30 mouse cellular contexts compared by ENCODE assay signal in the genomic region with DNA sequence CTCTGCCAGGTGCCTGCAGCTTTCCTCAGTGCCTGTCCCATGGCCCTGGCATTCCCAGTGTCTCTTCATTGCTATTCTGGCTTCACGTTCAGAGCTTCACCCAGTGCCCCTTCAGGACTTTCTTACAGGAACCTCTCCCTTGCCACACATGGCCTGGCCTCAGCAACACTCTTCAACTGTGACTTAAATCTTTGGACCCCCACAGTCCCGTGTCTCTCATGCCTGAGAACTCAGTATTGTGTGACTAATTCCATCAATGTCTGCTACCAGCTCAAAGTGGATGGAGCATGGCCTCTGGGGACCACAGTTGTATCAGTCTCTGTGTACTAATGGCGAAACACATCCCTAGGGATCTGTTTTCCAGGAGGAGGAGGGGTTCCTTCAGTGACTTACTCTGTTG.
A peak's percentile ranks its signal among the peaks of the same experiment; 100 is the strongest.
DNase-seq lines count a peak whose midpoint lies in the region; ATAC-seq and TF ChIP-seq lines count a peak whose summit lies in the region.
"Had no signal": no experiment of that assay in that cellular context is flagged by ENCODE, and none has a peak within 500 bp of the region (broad histone marks: within the 10 kb centered on the region; RNA-seq: fewer than 3 reads in every experiment).

No protein-coding gene starts in this region.

- no peak for TF ChIP-seq CTCF in heart, adult 2 months (IDR thresholded peaks at IDR 0.05)

- 61% methylated on average over 3 of the region's 3 CpGs for WGBS in heart, adult 2 months
- WGBS in heart, embryonic 12.5 days: 71% methylated on average over 3 of the region's 3 CpGs

- H3K4me1 ChIP-seq in heart, adult 2 months (ENCODE audit: control insufficient read depth, insufficient read depth, low read length): peaks cover 37% of the 10 kb centered on the region
- peaks cover 34% of the 10 kb centered on the region for H3K4me1 ChIP-seq in heart, embryonic 12.5 days (replicated peaks)
- peaks cover 32% of the 10 kb centered on the region for H3K4me1 ChIP-seq in brown adipose tissue, adult 24 weeks (ENCODE audit: control insufficient read depth, insufficient read depth, insufficient read length, low read length)
- H3K4me1 ChIP-seq: midbrain, embryonic 12.5 days had no signal

- peak overlapping the region; percentile 45 for H3K27ac ChIP-seq in heart, adult 2 months
- no peak overlapping the region for H3K27ac ChIP-seq in heart, embryonic 12.5 days (ENCODE audit: poor library complexity, severe bottlenecking)
- 0 out of 2 replicates have a peak overlapping the region, but pooled peaks have one; percentile 2 for H3K27ac ChIP-seq in brown adipose tissue, adult 24 weeks (replicated peaks; ENCODE audit: low read depth, low read length)
- H3K27ac ChIP-seq: embryonic facial prominence, embryonic 15.5 days; forebrain, embryonic 12.5 days; hindbrain, embryonic 13.5 days; limb, embryonic 12.5 days; liver, embryonic 12.5 days; midbrain, embryonic 12.5 days; neural tube, embryonic 13.5 days had no signal

- H3K4me2 ChIP-seq in heart, embryonic 12.5 days: no peak overlapping the region
- H3K4me2 ChIP-seq: embryonic facial prominence, embryonic 15.5 days; forebrain, embryonic 12.5 days; hindbrain, embryonic 13.5 days; limb, embryonic 12.5 days; liver, embryonic 12.5 days; midbrain, embryonic 12.5 days; neural tube, embryonic 13.5 days had no signal

- TF ChIP-seq EP300 in heart, adult 2 months (IDR thresholded peaks at IDR 0.05; ENCODE audit: insufficient read depth, low read depth, low read length): no peak

- no peak for TF ChIP-seq POLR2A in heart, adult 2 months (IDR thresholded peaks at IDR 0.05; ENCODE audit: insufficient read depth, low read depth, low read length)

- H3K4me3 ChIP-seq in heart, adult 2 months: no peak overlapping the region
- H3K4me3 ChIP-seq in heart, embryonic 12.5 days: no peak overlapping the region
- no peak overlapping the region for H3K4me3 ChIP-seq in brown adipose tissue, adult 24 weeks (ENCODE audit: insufficient read depth, low read depth, low read length)
- H3K4me3 ChIP-seq: embryonic facial prominence, embryonic 15.5 days; forebrain, embryonic 12.5 days; hindbrain, embryonic 13.5 days; limb, embryonic 12.5 days; liver, embryonic 12.5 days; megakaryocyte, embryonic 14.5 days; midbrain, embryonic 12.5 days; myocyte; neural tube, embryonic 13.5 days had no signal

- ATAC-seq in heart, embryonic 12.5 days (ENCODE audit: insufficient number of reproducible peaks, low FRiP score): no peak
- ATAC-seq: forebrain, postnatal 0 days; intestine, embryonic 16.5 days; liver, embryonic 12.5 days; liver, postnatal 0 days had no signal

- intact Hi-C loops in heart, adult 2 months (cut with DNase I): loop anchor here (2.0 to 5.0 kb wide), 2 partner anchors 16 to 34 kb away; no protein-coding TSS in a partner anchor

- peaks cover 31% of the 10 kb centered on the region for H3K36me3 ChIP-seq in heart, adult 2 months (ENCODE audit: control insufficient read depth, insufficient read depth, low read length)
- no peaks in the 10 kb centered on the region for H3K36me3 ChIP-seq in heart, embryonic 12.5 days
- H3K36me3 ChIP-seq: embryonic facial prominence, embryonic 15.5 days; forebrain, embryonic 12.5 days; hindbrain, embryonic 13.5 days; limb, embryonic 12.5 days; liver, embryonic 12.5 days; midbrain, embryonic 12.5 days; neural tube, embryonic 13.5 days had no signal

- peak in 1 of 2 experiments; percentile 27 for DNase-seq in heart, adult 2 months
- DNase-seq in testis, postnatal 10 days (ENCODE audit: low spot score): peak; percentile 33
- DNase-seq in testis, postnatal 14 days (ENCODE audit: low spot score): no peak
- DNase-seq in adrenal gland, postnatal 14 days: no peak
- no peak for DNase-seq in spleen, postnatal 10 days (ENCODE audit: low spot score in 2 of 2)
- DNase-seq: adrenal gland, postnatal 25 days; B cell, adult 2 months; cerebellum, adult 18-20 months; forebrain, postnatal 0 days; gastrocnemius, postnatal 10 days; heart, postnatal 4 days; kidney, adult 8-10 months; kidney, postnatal 10 days; liver, postnatal 0 days; lung, postnatal 4 days; right cerebral cortex, postnatal 25 days; thymus, adult 2 months; thymus, postnatal 36 days had no signal

- H3K79me2 ChIP-seq in heart, adult 2 months (replicated peaks; ENCODE audit: control insufficient read depth, insufficient read depth, low read length): 0 out of 2 replicates have a peak, but pooled peaks cover 2% of the 10 kb centered on the region

- no peak overlapping the region for H3K9ac ChIP-seq in heart, adult 2 months (ENCODE audit: low read depth, low read length)
- H3K9ac ChIP-seq in heart, embryonic 12.5 days: no peak overlapping the region
- H3K9ac ChIP-seq: embryonic facial prominence, embryonic 15.5 days; forebrain, embryonic 12.5 days; forebrain, postnatal 0 days; hindbrain, embryonic 13.5 days; limb, embryonic 12.5 days; liver, embryonic 12.5 days; liver, postnatal 0 days; midbrain, embryonic 12.5 days; neural tube, embryonic 13.5 days had no signal

- no peaks in the 10 kb centered on the region for H3K27me3 ChIP-seq in heart, adult 2 months (ENCODE audit: control insufficient read depth, insufficient read depth, low read length)
- no peaks in the 10 kb centered on the region for H3K27me3 ChIP-seq in heart, embryonic 12.5 days (replicated peaks)
- H3K27me3 ChIP-seq: embryonic facial prominence, embryonic 15.5 days; forebrain, embryonic 12.5 days; hindbrain, embryonic 13.5 days; limb, embryonic 12.5 days; liver, embryonic 12.5 days; megakaryocyte, embryonic 14.5 days; midbrain, embryonic 12.5 days; neural tube, embryonic 13.5 days had no signal

- no peaks in the 10 kb centered on the region for H3K9me3 ChIP-seq in heart, embryonic 12.5 days (replicated peaks)
- H3K9me3 ChIP-seq: embryonic facial prominence, embryonic 15.5 days; forebrain, embryonic 12.5 days; hindbrain, embryonic 13.5 days; limb, embryonic 12.5 days; liver, embryonic 12.5 days; megakaryocyte, embryonic 14.5 days; midbrain, embryonic 12.5 days; neural tube, embryonic 13.5 days had no signal
